Mouse (Mus musculus) liver, embryonic 15.5 days (tissue): ENCODE data around the gene Fntb. TPM values are rescaled to one million over a fixed set of nuclear protein-coding genes. Genes with fewer than 3 reads are reported as not detected.

Experiments used
- ATAC-seq: fragments of 200-750 bp; cut with Nextera tagmentation; 2 replicates; pipeline ENCODE4 v1.8.0; 2017; ENCODE audit warnings: moderate number of reproducible peaks, mild to moderate bottlenecking, moderate library complexity; ENCODE audit not compliant: insufficient read depth
- H3K27ac ChIP-seq: fragments of 300-500 bp; sonication (generic); replicated peaks from 2 replicates; pipeline ENCODE4 v1.5.1; 2015; ENCODE audit warnings: mild to moderate bottlenecking, inconsistent platforms
- H3K27me3 ChIP-seq: fragments of 300-500 bp; sonication (generic); 2 replicates; pipeline ENCODE4 v1.6.1; 2015; ENCODE audit warnings: mild to moderate bottlenecking, inconsistent platforms
- H3K36me3 ChIP-seq: fragments of 300-500 bp; sonication (generic); replicated peaks from 2 replicates; pipeline ENCODE4 v1.6.1; 2015; ENCODE audit warnings: moderate library complexity, mild to moderate bottlenecking, inconsistent platforms
- H3K4me1 ChIP-seq: fragments of 300-500 bp; sonication (generic); replicated peaks from 2 replicates; pipeline ENCODE4 v1.6.1; 2015; ENCODE audit warnings: inconsistent platforms
- H3K4me2 ChIP-seq: fragments of 300-500 bp; sonication (generic); 2 replicates; pipeline ENCODE4 v1.6.1; 2015; ENCODE audit warnings: moderate library complexity, mild to moderate bottlenecking, inconsistent platforms
- H3K4me3 ChIP-seq: fragments of 300-500 bp; sonication (generic); replicated peaks from 2 replicates; pipeline ENCODE4 v1.5.1; 2015; ENCODE audit warnings: mild to moderate bottlenecking, inconsistent platforms
- H3K9ac ChIP-seq: fragments of 300-500 bp; sonication (generic); 2 replicates; pipeline ENCODE4 v1.6.1; 2015; ENCODE audit warnings: moderate library complexity, mild to moderate bottlenecking, inconsistent platforms
- H3K9me3 ChIP-seq: fragments of 300-500 bp; sonication (generic); replicated peaks from 2 replicates; pipeline ENCODE4 v1.6.1; 2016; ENCODE audit warnings: inconsistent platforms
- WGBS: fragments of 180-500 bp; shearing (Covaris S2); methylation state at CpG from one replicate; pipeline ENCODE4 v1.1.7; 2015; ENCODE audit warnings: mixed read lengths; ENCODE audit not compliant: insufficient replicate concordance; 5-methylcytosine and 5-hydroxymethylcytosine counted together
- polyA plus RNA-seq: library from polyadenylated mRNA; unstranded; fragments of >200 nt; fragmentation: Nextera tagmentation; extraction: Ambion mirVana; gene quantifications from 2 replicates; pipeline ENCODE4 v1.2.1, GENCODE M21; 2015

Fntb gene
- polyA plus RNA-seq, 1 experiment from 2014 or later, result 25.2 TPM

DNA sequence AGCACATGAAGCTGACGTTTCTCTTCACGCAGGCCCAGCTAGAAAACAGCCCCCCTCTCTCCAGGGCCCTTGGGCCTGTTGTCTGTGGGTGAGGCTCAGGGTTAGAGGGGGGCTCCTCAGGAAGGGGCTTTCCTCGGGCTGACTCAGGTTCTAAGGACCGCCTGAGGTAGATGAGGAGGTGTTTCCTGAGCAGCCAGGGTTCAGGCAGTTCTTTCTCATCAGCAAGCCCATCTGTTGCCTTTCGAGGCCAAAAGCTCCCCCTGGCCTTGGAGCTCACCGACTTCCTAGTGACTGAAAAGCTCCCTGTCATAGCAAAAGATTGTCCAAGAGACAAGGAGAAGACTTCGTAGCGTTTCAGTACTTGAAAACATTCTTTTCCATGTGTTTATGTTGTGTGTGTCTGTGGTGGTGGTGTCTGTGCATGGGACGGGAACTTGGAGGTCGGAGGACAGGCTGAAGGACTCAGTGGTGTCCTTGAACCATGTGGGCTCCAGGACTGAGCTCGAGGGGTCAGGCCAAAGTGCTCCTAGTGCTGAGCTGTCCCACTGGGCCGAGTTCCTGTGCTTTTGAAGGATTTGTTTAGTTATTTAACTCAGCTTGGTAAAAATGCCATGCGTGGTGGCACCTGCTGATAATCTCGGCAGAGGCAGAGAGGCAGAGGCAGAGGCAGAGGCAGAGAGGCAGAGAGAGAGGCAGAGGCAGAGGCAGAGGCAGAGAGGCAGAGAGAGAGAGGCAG lies 103.2 kb downstream of the Fntb start:
- ATAC-seq, result no peak
- Histone ChIP-seq H3K4me1 (no peaks in the 10 kb centered on the region), H3K4me2 (no peak overlapping the region), H3K36me3 (0 out of 2 replicates have a peak, but pooled peaks cover 1% of the 10 kb centered on the region), H3K27me3 (no peaks in the 10 kb centered on the region), H3K4me3 (no peak overlapping the region), H3K9me3 (no peaks in the 10 kb centered on the region), H3K27ac (no peak overlapping the region), H3K9ac (no peak overlapping the region)
- 62% methylated on average over 14 of the region's 14 CpGs for WGBS

GRCm38 (mm10) chr12:76869561-76869960 lies 104.2 kb downstream of the Fntb start:
- 80% methylated on average over 7 of the region's 7 CpGs for WGBS
- Histone ChIP-seq H3K4me2 (no peak overlapping the region), H3K27ac (no peak overlapping the region), H3K9me3 (no peaks in the 10 kb centered on the region), H3K4me3 (no peak overlapping the region), H3K27me3 (no peaks in the 10 kb centered on the region), H3K4me1 (no peaks in the 10 kb centered on the region), H3K9ac (no peak overlapping the region), H3K36me3 (no peaks in the 10 kb centered on the region)
- no peak for ATAC-seq

- Histone ChIP-seq H3K9me3 (no peaks in the 10 kb centered on the region), H3K4me1 (no peaks in the 10 kb centered on the region), H3K9ac (no peak overlapping the region), H3K4me2 (no peak overlapping the region), H3K27me3 (no peaks in the 10 kb centered on the region), H3K36me3 (0 out of 2 replicates have a peak, but pooled peaks cover 4% of the 10 kb centered on the region), H3K27ac (no peak overlapping the region), H3K4me3 (no peak overlapping the region)
- ATAC-seq, result no peak
- WGBS, result 77% methylated on average over 7 of the region's 7 CpGs
Measured at GRCm38 (mm10) chr12:76872767-76873316, 107.5 kb downstream of the Fntb start.

DNA sequence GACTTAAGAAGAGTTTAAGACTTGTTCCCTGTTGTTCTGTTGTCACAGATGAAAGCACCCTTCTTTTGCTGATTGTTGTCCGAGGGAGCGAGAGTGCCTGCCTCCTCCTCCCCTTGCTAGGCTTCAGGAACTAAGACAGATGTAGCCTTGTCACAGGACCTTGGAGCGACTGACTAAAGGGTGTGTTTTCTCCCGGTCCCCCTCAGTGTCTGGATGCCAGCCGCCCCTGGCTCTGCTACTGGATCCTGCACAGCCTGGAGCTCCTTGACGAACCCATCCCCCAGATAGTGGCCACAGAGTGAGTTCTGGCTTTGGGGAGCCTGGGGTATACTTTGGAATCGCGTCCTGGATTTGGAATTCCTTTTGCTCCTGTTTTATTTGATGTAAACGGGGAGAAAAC lies 109.4 kb downstream of the Fntb start:
- Histone ChIP-seq H3K27me3 (no peaks in the 10 kb centered on the region), H3K27ac (no peak overlapping the region), H3K9me3 (no peaks in the 10 kb centered on the region), H3K9ac (no peak overlapping the region), H3K36me3 (0 out of 2 replicates have a peak, but pooled peaks cover 4% of the 10 kb centered on the region), H3K4me2 (no peak overlapping the region), H3K4me3 (no peak overlapping the region), H3K4me1 (no peaks in the 10 kb centered on the region)
- ATAC-seq, result no peak
- 67% methylated on average over 9 of the region's 9 CpGs for WGBS

DNA sequence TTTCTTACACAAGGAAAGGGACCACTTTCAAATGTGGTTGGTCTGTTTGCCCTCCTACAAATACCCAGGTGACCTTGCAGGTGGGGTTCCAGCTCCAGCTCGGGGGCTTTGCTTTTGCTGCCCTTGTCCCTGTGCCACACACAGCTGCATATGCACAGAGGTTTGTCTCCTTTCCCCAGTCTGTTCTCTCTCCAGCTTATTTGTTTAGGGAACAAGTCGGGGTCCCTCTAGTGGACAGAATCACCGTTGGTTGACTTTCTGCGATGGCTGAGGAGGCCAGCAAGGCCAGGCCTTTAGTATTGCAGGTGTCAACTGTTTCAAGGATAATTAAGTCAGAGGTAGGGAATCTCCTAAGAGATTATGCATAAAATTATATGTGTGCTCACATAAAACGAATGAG lies 113.9 kb downstream of the Fntb start:
- WGBS, result 16% methylated on average over 5 of the region's 5 CpGs
- ATAC-seq, result no peak

GRCm38 (mm10) chr12:76880131-76880530 lies 114.7 kb downstream of the Fntb start:
- H3K9ac ChIP-seq, result no peak overlapping the region

More for the DNA sequence above, 113.9 kb downstream of the Fntb start:
- Histone ChIP-seq H3K27ac (no peak overlapping the region), H3K4me1 (no peaks in the 10 kb centered on the region), H3K9ac (no peak overlapping the region), H3K36me3 (0 out of 2 replicates have a peak, but pooled peaks cover 4% of the 10 kb centered on the region), H3K4me2 (no peak overlapping the region), H3K4me3 (no peak overlapping the region), H3K27me3 (no peaks in the 10 kb centered on the region), H3K9me3 (no peaks in the 10 kb centered on the region)

GRCm38 (mm10) chr12:76883824-76884223 lies 118.4 kb downstream of the Fntb start:
- H3K9me3 ChIP-seq, result no peaks in the 10 kb centered on the region
- H3K4me3 ChIP-seq, result no peak overlapping the region
- H3K4me1 ChIP-seq, result no peaks in the 10 kb centered on the region
- no peak overlapping the region for H3K9ac ChIP-seq
- 79% methylated on average over 9 of the region's 9 CpGs for whole genome bisulfite sequencing
- no peak for ATAC-seq
- H3K27ac ChIP-seq, result no peak overlapping the region
- no peak overlapping the region for H3K4me2 ChIP-seq
- 0 out of 2 replicates have a peak, but pooled peaks cover 4% of the 10 kb centered on the region for H3K36me3 ChIP-seq
- H3K27me3 ChIP-seq, result no peaks in the 10 kb centered on the region

More at GRCm38 (mm10) chr12:76880131-76880530, 114.7 kb downstream of the Fntb start:
- no peak for ATAC-seq
- no peak overlapping the region for H3K27ac ChIP-seq
- H3K4me1 ChIP-seq, result no peaks in the 10 kb centered on the region
- no peaks in the 10 kb centered on the region for H3K27me3 ChIP-seq
- no peak overlapping the region for H3K4me2 ChIP-seq
- H3K36me3 ChIP-seq, result 0 out of 2 replicates have a peak, but pooled peaks cover 4% of the 10 kb centered on the region
- WGBS, result 78% methylated on average over 4 of the region's 4 CpGs
- H3K4me3 ChIP-seq, result no peak overlapping the region
- H3K9me3 ChIP-seq, result no peaks in the 10 kb centered on the region

DNA sequence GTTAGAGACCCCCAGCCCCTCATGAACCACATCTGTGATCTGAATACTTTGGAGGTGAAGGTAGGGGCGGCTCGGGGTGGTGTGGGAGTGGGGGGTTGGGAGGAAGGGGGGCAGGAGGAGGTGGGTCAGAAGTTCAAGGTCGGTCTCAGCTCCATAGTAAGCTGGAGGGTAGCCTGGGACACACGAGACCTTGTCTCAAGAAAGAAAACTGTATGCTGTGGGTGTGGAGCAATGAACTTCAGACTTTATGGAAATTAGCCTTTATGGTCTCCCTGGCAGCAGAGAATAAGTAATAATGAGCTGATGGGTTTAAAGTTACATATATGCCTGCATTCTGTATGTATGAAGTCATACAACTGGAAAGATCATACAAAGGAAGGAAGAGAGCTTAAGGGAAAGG lies 119.7 kb downstream of the Fntb start:
- no peak overlapping the region for H3K4me2 ChIP-seq
- H3K4me1 ChIP-seq, result peaks cover 9% of the 10 kb centered on the region
- no peak overlapping the region for H3K9ac ChIP-seq
- H3K27ac ChIP-seq, result no peak overlapping the region
- H3K4me3 ChIP-seq, result no peak overlapping the region
- H3K9me3 ChIP-seq, result no peaks in the 10 kb centered on the region
- ATAC-seq, result no peak
- H3K27me3 ChIP-seq, result no peaks in the 10 kb centered on the region
- WGBS, result 73% methylated on average over 4 of the region's 4 CpGs
- H3K36me3 ChIP-seq, result peaks cover 4% of the 10 kb centered on the region; the same call in 1 of the 2 replicates

- Histone ChIP-seq H3K36me3 (peaks cover 4% of the 10 kb centered on the region; the same call in 1 of the 2 replicates), H3K4me1 (peaks cover 9% of the 10 kb centered on the region), H3K4me2 (no peak overlapping the region), H3K9me3 (no peaks in the 10 kb centered on the region), H3K9ac (no peak overlapping the region), H3K4me3 (no peak overlapping the region), H3K27me3 (no peaks in the 10 kb centered on the region), H3K27ac (no peak overlapping the region)
- no peak for ATAC-seq
- 57% methylated on average over 7 of the region's 7 CpGs for WGBS
Measured at GRCm38 (mm10) chr12:76886826-76887225, 121.4 kb downstream of the Fntb start.

DNA sequence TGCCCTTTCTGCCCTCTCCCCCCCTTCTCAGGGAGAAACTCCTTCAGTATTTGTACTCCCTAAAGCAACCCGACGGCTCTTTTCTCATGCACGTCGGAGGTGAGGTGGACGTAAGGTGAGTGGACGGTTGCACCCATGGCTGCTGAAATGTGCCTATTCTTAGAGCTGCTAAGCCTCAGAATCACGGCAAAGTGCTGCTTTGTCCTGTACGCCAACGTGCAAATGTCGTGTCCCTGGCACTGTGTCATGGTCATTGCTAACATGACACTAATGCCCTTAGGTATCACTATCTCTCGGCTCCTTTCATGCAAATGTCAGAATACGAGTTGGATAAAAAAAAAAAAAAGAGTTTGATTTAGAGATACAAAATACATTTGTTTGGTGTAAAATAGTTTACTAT lies 122.6 kb downstream of the Fntb start:
- Histone ChIP-seq H3K27me3 (no peaks in the 10 kb centered on the region), H3K4me2 (no peak overlapping the region), H3K27ac (no peak overlapping the region), H3K9me3 (no peaks in the 10 kb centered on the region), H3K4me3 (no peak overlapping the region), H3K4me1 (peaks cover 9% of the 10 kb centered on the region), H3K9ac (no peak overlapping the region), H3K36me3 (peaks cover 7% of the 10 kb centered on the region; the same call in 1 of the 2 replicates)
- 90% methylated on average over 12 of the region's 12 CpGs for WGBS
- no peak for ATAC-seq

DNA sequence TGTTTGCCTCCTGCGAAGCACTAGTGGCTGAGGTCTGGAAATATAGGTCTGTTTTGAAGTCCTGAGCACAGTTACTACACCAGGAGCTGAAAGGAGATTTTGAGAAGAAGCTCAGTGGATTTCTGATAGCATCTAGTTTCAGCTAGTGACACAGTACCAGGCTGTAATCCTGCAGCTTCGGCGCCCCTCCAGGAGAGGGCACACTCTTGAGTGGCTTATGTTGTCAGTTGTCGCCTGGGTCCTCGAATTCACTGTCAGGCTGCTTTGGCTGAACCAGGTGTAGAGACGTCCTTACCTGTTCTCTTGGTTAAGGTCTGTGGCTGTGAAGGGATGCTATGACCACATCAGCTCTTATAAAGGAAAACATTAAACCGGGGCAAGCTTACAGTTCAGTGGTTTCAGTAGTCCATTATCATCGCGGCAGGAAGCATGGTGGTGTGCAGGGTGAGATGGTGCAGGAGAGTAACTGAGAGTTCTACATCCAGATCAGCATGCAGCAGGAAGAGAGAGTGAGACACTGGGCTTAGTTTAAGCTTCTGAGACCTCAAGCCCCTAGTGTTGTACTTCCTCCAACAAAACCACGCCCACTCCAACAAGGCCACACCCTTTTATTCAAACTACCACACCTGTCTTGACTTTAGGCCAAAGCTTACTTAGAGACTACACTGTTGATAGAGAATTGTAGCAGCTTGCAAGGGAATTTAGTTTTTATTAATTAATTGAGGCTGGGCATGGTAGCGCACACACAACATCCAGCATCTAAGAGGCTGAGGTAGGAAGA lies 124.2 kb downstream of the Fntb start:
- no peak overlapping the region for H3K9ac ChIP-seq
- WGBS, result 78% methylated on average over 11 of the region's 11 CpGs

More for the DNA sequence above, 124.2 kb downstream of the Fntb start:
- H3K4me1 ChIP-seq, result peaks cover 14% of the 10 kb centered on the region
- H3K27ac ChIP-seq, result no peak overlapping the region
- H3K4me2 ChIP-seq, result no peak overlapping the region
- no peaks in the 10 kb centered on the region for H3K9me3 ChIP-seq
- no peak for ATAC-seq
- no peak overlapping the region for H3K4me3 ChIP-seq
- H3K36me3 ChIP-seq, result peaks cover 7% of the 10 kb centered on the region; the same call in 1 of the 2 replicates
- no peaks in the 10 kb centered on the region for H3K27me3 ChIP-seq
